Mouse (Mus musculus) heart, postnatal 0 days (tissue): ENCODE measurements at regions not wholly inside any gene's neighbourhood (a gene's known extent, or its start where the extent isn't known, plus 50 kb on each side); places are given as distances from the start of the nearest gene placed in this dataset.

Experiments
- ATAC-seq: fragments of 200-750 bp; cut with Nextera tagmentation; 2 replicates; pipeline ENCODE4 v1.8.0; 2017; ENCODE audit warnings: low read depth, moderate number of reproducible peaks, moderate library complexity; ENCODE audit not compliant: insufficient read depth
- DNase-seq: peaks from one replicate; pipeline ENCODE4 v3.0.0-alpha.2; 2016; ENCODE audit warnings: low spot score
- H3K27ac ChIP-seq: fragments of 300-500 bp; sonication (generic); 2 replicates; pipeline ENCODE4 v1.5.1; 2014; ENCODE audit warnings: low read depth, mild to moderate bottlenecking
- H3K27me3 ChIP-seq: fragments of 300-500 bp; sonication (generic); 2 replicates; pipeline ENCODE4 v1.6.1; 2014; ENCODE audit warnings: low read length, mixed read lengths; ENCODE audit not compliant: control insufficient read depth, insufficient read depth
- H3K36me3 ChIP-seq: fragments of 300-500 bp; sonication (generic); replicated peaks from 2 replicates; pipeline ENCODE4 v1.6.1; 2014; ENCODE audit warnings: low read length, mixed read lengths; ENCODE audit not compliant: control insufficient read depth, insufficient read depth
- H3K4me1 ChIP-seq: fragments of 300-500 bp; sonication (generic); 2 replicates; pipeline ENCODE4 v1.6.1; 2014; ENCODE audit warnings: antibody characterized with exemption; ENCODE audit not compliant: control insufficient read depth, insufficient read depth
- H3K4me2 ChIP-seq: fragments of 300-500 bp; sonication (generic); 2 replicates; pipeline ENCODE4 v1.6.1; 2014; ENCODE audit warnings: low read depth, mild to moderate bottlenecking, low read length, moderate library complexity
- H3K4me3 ChIP-seq: fragments of 300-500 bp; sonication (generic); 2 replicates; pipeline ENCODE4 v1.5.1; 2014; ENCODE audit warnings: low read depth, low read length
- H3K9ac ChIP-seq: fragments of 300-500 bp; sonication (generic); replicated peaks from 2 replicates; pipeline ENCODE4 v1.6.1; 2014; ENCODE audit warnings: low read depth, low read length, mixed read lengths
- H3K9me3 ChIP-seq: fragments of 300-500 bp; sonication (generic); replicated peaks from 2 replicates; pipeline ENCODE4 v1.6.1; 2016; ENCODE audit warnings: low read length; ENCODE audit not compliant: control insufficient read depth
- CTCF ChIP-seq: IDR thresholded peaks from 2 replicates; pipeline ENCODE4 v1.5.1; 2016; ENCODE audit warnings: antibody characterized with exemption, control low read depth, low read depth
- EP300 ChIP-seq: IDR thresholded peaks from 2 replicates; pipeline ENCODE4 v1.6.1; 2016; ENCODE audit warnings: antibody characterized with exemption, low read depth
- WGBS: fragments of 180-500 bp; shearing (Covaris S2); extraction: QIAGEN DNeasy Blood & Tissue Kit; methylation state at CpG from one replicate; pipeline ENCODE4 v1.1.7; 2014; 5-methylcytosine and 5-hydroxymethylcytosine counted together

DNA sequence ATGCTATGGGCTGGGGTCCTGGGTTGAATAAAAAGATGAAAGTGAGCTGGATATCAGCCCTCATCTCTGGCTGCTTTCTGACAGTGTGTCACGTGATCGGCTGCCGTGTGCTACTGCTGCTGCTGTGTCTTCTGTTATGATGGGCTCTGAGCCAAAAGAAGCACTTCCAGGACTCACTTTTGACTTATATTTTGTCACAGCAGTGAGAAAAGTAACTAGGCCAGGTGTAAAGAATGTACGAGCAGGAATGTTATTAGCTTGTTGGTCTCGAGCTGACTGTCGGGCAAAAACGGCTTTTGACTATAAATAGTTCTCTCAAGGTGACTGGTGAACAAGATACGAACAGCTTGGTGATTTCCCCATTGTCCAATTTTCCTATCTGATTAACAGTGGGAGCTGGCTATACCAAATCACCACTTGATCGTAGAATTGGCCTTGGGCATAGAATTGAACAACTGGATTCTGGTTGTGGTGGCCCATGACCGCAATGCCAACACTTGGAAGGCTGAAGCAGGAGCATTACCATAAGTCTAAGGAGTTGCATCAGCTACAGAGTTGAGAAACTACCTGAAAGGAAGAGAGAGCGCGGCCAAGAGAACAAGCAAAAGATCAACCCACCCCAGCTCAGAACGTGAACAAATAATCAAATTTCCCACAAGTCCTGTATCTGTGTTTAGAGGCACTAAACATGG is 70.6 kb upstream of the Zfp462 start:
- TF ChIP-seq CTCF (no peak), EP300 (no peak)
- H3K4me1 ChIP-seq, result no peaks in the 10 kb centered on the region
- no peak overlapping the region for H3K4me3 ChIP-seq
- no peaks in the 10 kb centered on the region for H3K36me3 ChIP-seq
- no peaks in the 10 kb centered on the region for H3K9me3 ChIP-seq
- H3K27me3 ChIP-seq, result no peaks in the 10 kb centered on the region
- no peak overlapping the region for H3K27ac ChIP-seq
- DNase-seq (no peak), ATAC-seq (no peak)
- H3K4me2 ChIP-seq, result no peak overlapping the region
- 57% methylated on average over 13 of the region's 13 CpGs for WGBS
- no peak overlapping the region for H3K9ac ChIP-seq

DNA sequence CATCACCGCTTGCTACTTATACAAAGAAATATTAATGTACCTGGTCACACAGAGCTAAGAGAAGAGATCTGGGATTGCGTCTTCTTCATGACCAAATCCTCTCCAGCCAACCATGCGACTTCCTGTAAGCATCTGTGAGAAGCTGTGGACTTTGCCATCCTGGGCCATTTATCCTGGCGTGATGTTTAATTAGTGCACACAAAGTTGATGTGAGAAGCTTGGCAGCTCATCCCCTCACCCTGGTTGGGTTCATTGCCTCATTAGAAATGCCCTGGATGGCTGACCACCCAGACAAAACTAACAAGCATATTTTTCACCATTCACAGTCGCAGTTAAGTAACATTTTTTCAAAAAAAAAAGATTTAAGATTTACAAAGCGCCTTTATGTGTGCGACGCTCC is 69.3 kb upstream of the Zfp462 start:
- no peaks in the 10 kb centered on the region for H3K36me3 ChIP-seq
- H3K4me3 ChIP-seq, result no peak overlapping the region
- H3K27ac ChIP-seq, result no peak overlapping the region
- TF ChIP-seq EP300 (no peak), CTCF (no peak)
- H3K9ac ChIP-seq, result no peak overlapping the region
- no peak overlapping the region for H3K4me2 ChIP-seq
- no peaks in the 10 kb centered on the region for H3K4me1 ChIP-seq
- no peaks in the 10 kb centered on the region for H3K9me3 ChIP-seq
- DNase-seq (no peak), ATAC-seq (no peak)
- no peaks in the 10 kb centered on the region for H3K27me3 ChIP-seq
- WGBS, result 95% methylated on average over 8 of the region's 8 CpGs

DNA sequence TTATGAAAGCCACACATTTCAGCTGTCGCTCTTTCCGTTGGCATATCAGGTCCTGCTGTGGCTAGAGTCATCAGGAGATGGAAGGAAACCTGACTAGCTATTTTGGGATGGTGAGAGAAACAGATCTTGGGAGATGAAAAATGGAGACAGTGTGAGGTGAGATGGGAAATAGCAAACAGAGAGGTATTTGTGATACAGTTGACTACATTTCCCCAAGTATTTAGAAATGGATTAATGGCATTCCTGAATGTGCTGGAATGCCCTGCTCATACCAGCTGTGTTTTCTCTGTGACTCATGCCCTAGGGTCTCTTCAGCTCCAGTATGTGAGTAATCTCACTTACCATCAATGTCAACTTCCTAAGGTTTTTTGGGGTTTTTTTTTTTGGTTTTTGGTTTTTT is 67.5 kb upstream of the Zfp462 start:
- Histone ChIP-seq H3K27me3 (no peaks in the 10 kb centered on the region), H3K9ac (no peak overlapping the region), H3K36me3 (no peaks in the 10 kb centered on the region), H3K4me1 (no peaks in the 10 kb centered on the region), H3K4me2 (no peak overlapping the region), H3K27ac (no peak overlapping the region), H3K4me3 (no peak overlapping the region), H3K9me3 (no peaks in the 10 kb centered on the region)
- ATAC-seq (no peak), DNase-seq (no peak)
- no peak for TF ChIP-seq CTCF
- WGBS, result 66% methylated on average over 2 of the region's 2 CpGs

DNA sequence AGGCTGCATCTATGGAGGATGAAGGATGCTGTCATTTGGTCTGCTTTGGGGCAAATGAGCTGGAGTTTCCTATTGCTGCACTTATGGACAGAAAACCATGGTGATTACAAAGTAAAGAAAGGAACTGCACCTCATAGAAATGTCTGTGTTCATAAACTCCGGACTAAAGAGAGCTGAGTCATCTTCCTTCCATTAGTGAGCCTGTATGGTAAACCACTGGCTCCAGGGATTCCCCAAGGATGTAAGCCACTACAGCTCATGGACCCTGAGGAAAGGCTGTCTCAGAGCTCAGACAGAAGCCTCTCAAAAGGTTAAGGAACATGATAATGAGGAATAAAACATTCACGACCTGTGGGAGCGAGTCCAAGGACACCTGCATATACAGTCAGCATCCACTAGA is 66.3 kb upstream of the Zfp462 start:
- Histone ChIP-seq H3K4me2 (no peak overlapping the region), H3K4me3 (no peak overlapping the region), H3K27me3 (no peaks in the 10 kb centered on the region), H3K4me1 (no peaks in the 10 kb centered on the region), H3K9me3 (no peaks in the 10 kb centered on the region), H3K9ac (no peak overlapping the region), H3K36me3 (no peaks in the 10 kb centered on the region), H3K27ac (no peak overlapping the region)
- WGBS, result 69% methylated on average over 3 of the region's 3 CpGs
- no peak for ATAC-seq
- DNase-seq, result no peak
- no peak for TF ChIP-seq EP300

DNA sequence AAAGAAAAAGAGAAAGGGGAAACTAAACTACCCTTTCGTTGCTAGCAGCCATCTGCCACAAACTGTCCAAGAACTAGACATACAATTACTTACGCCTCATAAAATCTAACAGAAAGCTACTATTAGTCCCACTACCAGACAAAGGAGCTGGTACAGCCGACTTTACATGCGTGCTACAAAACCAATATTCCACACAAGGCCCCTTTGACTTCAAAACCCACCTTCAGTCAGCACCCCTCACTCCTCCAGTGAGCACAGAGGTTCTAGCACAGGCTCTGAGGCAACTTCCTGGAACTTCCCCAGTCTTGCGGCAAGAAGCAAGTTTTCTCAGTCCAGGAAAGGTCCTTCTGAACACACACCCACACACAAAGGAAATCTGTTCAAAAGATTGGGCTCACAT is 51.6 kb upstream of the Zfp462 start:
- no peaks in the 10 kb centered on the region for H3K9me3 ChIP-seq
- H3K4me2 ChIP-seq, result no peak overlapping the region
- H3K27ac ChIP-seq, result no peak overlapping the region
- H3K4me3 ChIP-seq, result no peak overlapping the region
- no peaks in the 10 kb centered on the region for H3K36me3 ChIP-seq
- TF ChIP-seq EP300 (no peak), CTCF (no peak)
- no peak overlapping the region for H3K9ac ChIP-seq
- WGBS, result 75% methylated on average over 5 of the region's 5 CpGs
- no peaks in the 10 kb centered on the region for H3K27me3 ChIP-seq
- no peak for DNase-seq
- ATAC-seq, result no peak
- no peaks in the 10 kb centered on the region for H3K4me1 ChIP-seq
